Comparison of ENCODE assay signal across 22 mouse cellular contexts in genomic region chr6:20833401-20833800, GRCm38 (mm10).
DNase-seq lines count a peak whose midpoint lies in the region; ATAC-seq and TF ChIP-seq lines count a peak whose summit lies in the region.
"Had no signal": no experiment of that assay in that cellular context is flagged by ENCODE, and none has a peak within 500 bp of the region (broad histone marks: within the 10 kb centered on the region; RNA-seq: fewer than 3 reads in every experiment).

No protein-coding gene starts in this region.

- no peak overlapping the region for H3K4me3 ChIP-seq in embryonic facial prominence, embryonic 14.5 days (ENCODE audit: low read depth, low read length)
- H3K4me3 ChIP-seq in embryonic facial prominence, embryonic 10.5 days: no peak overlapping the region
- H3K4me3 ChIP-seq in hindbrain, postnatal 0 days (ENCODE audit: low read length): no peak overlapping the region
- no peak overlapping the region for H3K4me3 ChIP-seq in hindbrain, embryonic 16.5 days (ENCODE audit: low read length)
- H3K4me3 ChIP-seq in midbrain, postnatal 0 days (ENCODE audit: low read depth, low read length): no peak overlapping the region
- H3K4me3 ChIP-seq in midbrain, embryonic 16.5 days (ENCODE audit: low read depth, low read length): no peak overlapping the region
- H3K4me3 ChIP-seq: embryonic facial prominence, embryonic 12.5 days; gastrocnemius, adult 2 months; heart, embryonic 12.5 days; hindbrain, embryonic 10.5 days had no signal

- H3K4me2 ChIP-seq in embryonic facial prominence, embryonic 14.5 days (ENCODE audit: low read depth, low read length): no peak overlapping the region
- H3K4me2 ChIP-seq in hindbrain, postnatal 0 days (ENCODE audit: low read depth, low read length): no peak overlapping the region
- H3K4me2 ChIP-seq in hindbrain, embryonic 16.5 days (ENCODE audit: low read length): no peak overlapping the region
- no peak overlapping the region for H3K4me2 ChIP-seq in midbrain, postnatal 0 days (ENCODE audit: low read depth, low read length, poor library complexity, severe bottlenecking)
- H3K4me2 ChIP-seq in midbrain, embryonic 16.5 days (ENCODE audit: low read length): no peak overlapping the region
- H3K4me2 ChIP-seq: embryonic facial prominence, embryonic 12.5 days; heart, embryonic 12.5 days; hindbrain, embryonic 14.5 days had no signal

- no peaks in the 10 kb centered on the region for H3K36me3 ChIP-seq in embryonic facial prominence, embryonic 14.5 days (ENCODE audit: control insufficient read depth, insufficient read depth, low read length)
- H3K36me3 ChIP-seq in embryonic facial prominence, embryonic 10.5 days (replicated peaks): no peaks in the 10 kb centered on the region
- no peaks in the 10 kb centered on the region for H3K36me3 ChIP-seq in hindbrain, postnatal 0 days (ENCODE audit: insufficient read depth, low read length)
- H3K36me3 ChIP-seq in hindbrain, embryonic 16.5 days (ENCODE audit: control insufficient read depth, insufficient read depth, low read length): no peaks in the 10 kb centered on the region
- H3K36me3 ChIP-seq in midbrain, postnatal 0 days (ENCODE audit: insufficient read depth, low read length): no peaks in the 10 kb centered on the region
- no peaks in the 10 kb centered on the region for H3K36me3 ChIP-seq in midbrain, embryonic 16.5 days (ENCODE audit: control insufficient read depth, insufficient read depth, low read length)
- H3K36me3 ChIP-seq: embryonic facial prominence, embryonic 12.5 days; G1E; heart, embryonic 12.5 days; hindbrain, embryonic 10.5 days had no signal

- DNase-seq in embryonic facial prominence, embryonic 14.5 days (ENCODE audit: low spot score): peak; percentile 65
- no peak for DNase-seq in embryonic facial prominence, embryonic 10.5 days (ENCODE audit: low spot score)
- DNase-seq in hindbrain, postnatal 0 days (ENCODE audit: low spot score): peak; percentile 33
- DNase-seq in midbrain, postnatal 0 days (ENCODE audit: low spot score): peak; percentile 38
- no peak for DNase-seq in adrenal gland, postnatal 25 days
- DNase-seq: adrenal gland, adult 8-10 months; B cell, adult 2 months; cerebellum, adult 8-10 months; cerebellum, postnatal 14 days; embryo, embryonic 11 days; gastrocnemius, adult 2 months; gastrocnemius, postnatal 25 days had no signal

- no peaks in the 10 kb centered on the region for H3K9me3 ChIP-seq in embryonic facial prominence, embryonic 14.5 days (ENCODE audit: control insufficient read depth, low read length)
- H3K9me3 ChIP-seq in embryonic facial prominence, embryonic 10.5 days: no peaks in the 10 kb centered on the region
- no peaks in the 10 kb centered on the region for H3K9me3 ChIP-seq in hindbrain, postnatal 0 days (ENCODE audit: low read length)
- H3K9me3 ChIP-seq in hindbrain, embryonic 16.5 days (ENCODE audit: control insufficient read depth, low read length): no peaks in the 10 kb centered on the region
- no peaks in the 10 kb centered on the region for H3K9me3 ChIP-seq in midbrain, postnatal 0 days (ENCODE audit: low read length)
- H3K9me3 ChIP-seq in midbrain, embryonic 16.5 days (replicated peaks; ENCODE audit: control insufficient read depth, low read length, poor library complexity, severe bottlenecking): no peaks in the 10 kb centered on the region
- H3K9me3 ChIP-seq: embryonic facial prominence, embryonic 12.5 days; heart, embryonic 12.5 days; hindbrain, embryonic 10.5 days had no signal

- no peaks in the 10 kb centered on the region for H3K27me3 ChIP-seq in embryonic facial prominence, embryonic 14.5 days (replicated peaks; ENCODE audit: control insufficient read depth, insufficient read depth, low read length)
- no peaks in the 10 kb centered on the region for H3K27me3 ChIP-seq in embryonic facial prominence, embryonic 10.5 days (replicated peaks; ENCODE audit: low read depth, poor library complexity, severe bottlenecking)
- H3K27me3 ChIP-seq in hindbrain, postnatal 0 days (ENCODE audit: insufficient read depth, low read length): no peaks in the 10 kb centered on the region
- no peaks in the 10 kb centered on the region for H3K27me3 ChIP-seq in hindbrain, embryonic 16.5 days (replicated peaks; ENCODE audit: control insufficient read depth, insufficient read depth, low read length)
- H3K27me3 ChIP-seq in midbrain, postnatal 0 days (ENCODE audit: insufficient read depth, low read length): no peaks in the 10 kb centered on the region
- no peaks in the 10 kb centered on the region for H3K27me3 ChIP-seq in midbrain, embryonic 16.5 days (ENCODE audit: control insufficient read depth, insufficient read depth, low read depth, low read length)
- H3K27me3 ChIP-seq: embryonic facial prominence, embryonic 12.5 days; heart, embryonic 12.5 days had no signal

- no peak for TF ChIP-seq CTCF in hindbrain, postnatal 0 days (IDR thresholded peaks at IDR 0.05; ENCODE audit: low read depth)
- no peak for TF ChIP-seq CTCF in midbrain, postnatal 0 days (IDR thresholded peaks at IDR 0.05)

- no peak overlapping the region for H3K27ac ChIP-seq in embryonic facial prominence, embryonic 14.5 days (replicated peaks; ENCODE audit: low read depth, low read length)
- H3K27ac ChIP-seq in embryonic facial prominence, embryonic 10.5 days (replicated peaks): no peak overlapping the region
- H3K27ac ChIP-seq in hindbrain, postnatal 0 days: no peak overlapping the region
- H3K27ac ChIP-seq in hindbrain, embryonic 16.5 days (ENCODE audit: low read depth, low read length): no peak overlapping the region
- no peak overlapping the region for H3K27ac ChIP-seq in midbrain, postnatal 0 days (ENCODE audit: low read depth, low read length)
- no peak overlapping the region for H3K27ac ChIP-seq in midbrain, embryonic 16.5 days (ENCODE audit: low read length)
- H3K27ac ChIP-seq: embryonic facial prominence, embryonic 12.5 days; gastrocnemius, adult 2 months; hindbrain, embryonic 10.5 days; hindbrain, embryonic 14.5 days had no signal

- no peak for ATAC-seq in embryonic facial prominence, embryonic 14.5 days (ENCODE audit: low read depth)
- ATAC-seq in hindbrain, postnatal 0 days: no peak
- no peak for ATAC-seq in hindbrain, embryonic 16.5 days
- ATAC-seq in midbrain, postnatal 0 days (ENCODE audit: low FRiP score): no peak
- no peak for ATAC-seq in midbrain, embryonic 16.5 days
- ATAC-seq: CD4-positive, CD25-positive, alpha-beta regulatory T cell, adult 4 months; inflammation-experienced regulatory T-cells, adult 6 months; intestine, postnatal 0 days had no signal

- H3K4me1 ChIP-seq in embryonic facial prominence, embryonic 14.5 days (ENCODE audit: control insufficient read depth, insufficient read depth, low read length): no peaks in the 10 kb centered on the region
- no peaks in the 10 kb centered on the region for H3K4me1 ChIP-seq in embryonic facial prominence, embryonic 10.5 days
- H3K4me1 ChIP-seq in hindbrain, postnatal 0 days (ENCODE audit: insufficient read depth, low read length): no peaks in the 10 kb centered on the region
- no peaks in the 10 kb centered on the region for H3K4me1 ChIP-seq in hindbrain, embryonic 16.5 days (ENCODE audit: control insufficient read depth, insufficient read depth, low read depth, low read length)
- H3K4me1 ChIP-seq in midbrain, postnatal 0 days (ENCODE audit: insufficient read depth, low read length): no peaks in the 10 kb centered on the region
- no peaks in the 10 kb centered on the region; the same call in 1 of the 2 replicates for H3K4me1 ChIP-seq in midbrain, embryonic 16.5 days (ENCODE audit: control insufficient read depth, insufficient read depth, low read length)
- H3K4me1 ChIP-seq: embryonic facial prominence, embryonic 12.5 days; heart, embryonic 12.5 days; hindbrain, embryonic 10.5 days had no signal

- 55% methylated on average over 4 of the region's 4 CpGs for WGBS in embryonic facial prominence, embryonic 14.5 days
- 79% methylated on average over 4 of the region's 4 CpGs for WGBS in embryonic facial prominence, embryonic 10.5 days
- WGBS in hindbrain, postnatal 0 days: 43% methylated on average over 4 of the region's 4 CpGs
- WGBS in hindbrain, embryonic 16.5 days: 50% methylated on average over 4 of the region's 4 CpGs
- 42% methylated on average over 4 of the region's 4 CpGs for WGBS in midbrain, postnatal 0 days
- 50% methylated on average over 4 of the region's 4 CpGs for WGBS in midbrain, embryonic 16.5 days

- H3K9ac ChIP-seq in embryonic facial prominence, embryonic 14.5 days (ENCODE audit: low read depth, low read length): no peak overlapping the region
- H3K9ac ChIP-seq in hindbrain, postnatal 0 days (replicated peaks; ENCODE audit: low read length): no peak overlapping the region
- H3K9ac ChIP-seq in hindbrain, embryonic 16.5 days (ENCODE audit: low read depth, low read length): no peak overlapping the region
- no peak overlapping the region for H3K9ac ChIP-seq in midbrain, postnatal 0 days (replicated peaks; ENCODE audit: low read length, poor library complexity, severe bottlenecking)
- H3K9ac ChIP-seq in midbrain, embryonic 16.5 days (ENCODE audit: low read depth, low read length): no peak overlapping the region
- H3K9ac ChIP-seq: embryonic facial prominence, embryonic 12.5 days; heart, embryonic 12.5 days; hindbrain, embryonic 14.5 days had no signal

Comparison
In these comparisons a context has a peak if more than half of its experiments do, and no peak if none do; other contexts are left out.
1. DNase-seq: peak in embryonic facial prominence, embryonic 14.5 days (single experiment), hindbrain, postnatal 0 days (single experiment) and midbrain, postnatal 0 days (single experiment); none in embryonic facial prominence, embryonic 10.5 days (single experiment) and adrenal gland, postnatal 25 days (single experiment).